Mouse (Mus musculus) left cerebral cortex, adult 9 months (tissue): ENCODE data around the gene Gm36864.

ENCODE experiments used
- DNase-seq, 2 experiments: peaks; one replicate each; pipeline ENCODE4 v3.0.0; 2022; ENCODE audit warnings: low spot score in 2 of 2

The Gm36864 gene

DNA sequence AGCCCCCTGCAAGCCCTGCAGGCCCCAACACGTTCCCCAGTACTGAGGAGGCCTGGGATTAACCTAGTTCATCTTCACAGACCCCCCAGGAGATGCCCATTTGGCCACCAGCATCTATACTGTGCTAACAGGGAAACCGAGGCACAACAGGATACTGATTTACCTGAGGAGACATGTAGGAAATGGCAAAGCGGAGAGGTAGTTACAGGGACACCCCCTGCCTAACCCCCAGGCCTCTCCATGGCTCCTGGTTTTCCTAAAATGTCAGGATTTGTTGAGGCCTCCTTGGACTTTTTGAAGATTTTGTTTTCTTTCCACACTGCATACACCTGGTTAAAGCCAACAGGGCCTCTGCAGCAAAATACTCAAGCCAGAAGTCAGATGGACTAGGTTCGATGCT lies 21.3 kb downstream of the Gm36864 start, which contains the start of gene Acp4:
TSS of gene Acp4 (minus strand) at position 101 of the 400 bp plus-strand sequence.
- DNase-seq, result no peak

DNA sequence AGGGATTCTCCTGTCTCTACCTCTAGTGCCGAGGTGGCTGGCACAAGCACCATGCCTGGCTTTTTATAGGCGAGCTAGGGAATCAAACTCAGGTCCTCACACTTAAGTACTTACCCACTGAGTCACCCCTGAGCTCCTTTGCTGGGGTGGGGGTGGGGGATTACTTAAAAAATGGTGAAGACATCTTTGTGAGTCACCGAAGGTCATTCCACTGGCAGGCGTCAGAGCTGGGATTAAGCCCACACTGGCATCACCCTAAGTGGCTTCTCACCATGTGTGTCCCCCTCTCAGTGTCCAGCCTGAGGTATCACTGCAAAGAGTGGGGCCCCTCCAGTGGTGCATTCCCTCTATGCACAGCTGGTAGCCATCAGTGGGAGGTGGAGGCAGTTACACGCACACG lies 24.4 kb downstream of the Gm36864 start:
- DNase-seq, result no peak

DNA sequence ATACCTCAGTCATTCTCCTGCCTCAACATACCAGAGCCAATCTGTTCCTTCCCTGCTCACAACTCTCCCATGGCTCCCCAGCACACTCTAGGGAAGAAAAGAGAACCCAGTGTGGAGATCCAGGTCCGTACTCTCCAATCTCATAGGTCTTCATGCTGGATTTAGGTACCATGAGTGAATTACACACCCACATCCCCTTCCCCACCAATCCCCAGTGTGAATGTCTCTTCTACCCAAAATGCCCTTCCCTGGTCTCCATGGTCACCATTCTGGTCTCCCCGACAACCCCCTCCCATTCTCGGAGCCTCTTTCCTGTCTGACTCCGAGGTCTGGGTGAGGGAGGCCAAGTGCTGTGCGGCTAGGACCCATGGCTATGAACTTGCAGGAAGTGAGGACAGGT lies 25.2 kb downstream of the Gm36864 start, which contains the start of gene Gm15517:
TSS of gene Gm15517 (plus strand) at position 301 of the 400 bp plus-strand sequence.
- DNase-seq, result no peak

DNA sequence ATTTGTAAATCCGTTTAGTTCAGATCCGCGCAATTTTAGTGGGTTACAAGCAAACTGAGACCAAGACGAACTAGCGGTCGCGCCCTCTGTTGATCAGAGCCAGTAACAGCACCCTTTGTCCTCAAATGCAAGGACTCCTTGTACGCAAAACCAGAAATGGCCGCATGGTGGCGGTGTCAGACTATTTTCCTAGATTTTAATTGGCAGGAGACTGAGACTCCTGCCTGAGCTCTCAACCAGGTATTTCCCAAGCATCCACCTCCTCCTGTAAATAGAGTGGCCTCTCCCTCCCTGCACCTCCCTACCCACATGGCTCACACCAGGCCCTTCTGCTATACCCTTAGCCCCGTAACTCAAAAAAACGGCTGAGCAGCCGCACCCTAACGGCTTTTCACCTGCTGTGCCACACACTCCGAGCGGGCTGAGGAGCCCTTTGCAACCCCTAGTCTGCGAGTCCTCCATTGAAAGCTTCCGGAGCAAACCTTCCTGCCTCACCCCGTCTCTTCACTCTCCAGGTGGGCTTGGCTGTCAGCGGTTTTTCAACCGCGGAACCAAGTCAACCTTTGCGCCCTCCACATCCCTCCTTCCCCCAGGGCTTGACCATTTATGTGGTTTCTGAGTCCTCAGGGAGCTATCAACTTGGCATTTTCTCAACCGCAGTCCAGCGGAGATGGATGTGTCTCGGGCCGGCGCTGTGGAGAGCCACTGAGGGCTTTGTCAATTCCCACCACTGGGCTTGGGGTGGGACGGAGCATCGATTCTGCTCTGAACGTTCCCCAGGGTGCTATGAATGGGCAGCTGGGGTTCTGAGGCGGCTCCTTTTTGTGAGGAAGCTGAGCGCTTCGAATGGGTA lies 27.0 kb downstream of the Gm36864 start:
- DNase-seq, result peak; percentile 74 to 98

DNA sequence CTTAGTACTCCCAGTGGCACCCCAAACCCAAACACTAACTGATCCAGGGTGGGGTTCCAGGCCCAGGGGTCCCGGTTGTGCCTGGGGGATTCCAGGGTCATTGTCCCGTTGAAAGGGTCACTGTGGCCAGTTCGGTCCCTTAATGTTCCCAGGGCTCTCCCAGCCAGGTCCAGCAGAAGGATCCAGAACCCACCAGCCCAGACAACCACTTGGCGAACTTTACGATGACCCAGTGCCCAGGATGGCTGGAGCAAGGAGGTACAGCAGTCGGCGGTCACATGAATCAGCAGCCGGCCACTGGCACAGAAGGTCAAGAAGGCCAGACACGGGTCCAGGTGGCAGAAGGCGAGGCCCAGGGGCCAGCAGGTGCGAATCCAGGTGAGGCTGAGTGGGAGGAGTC lies 32.1 kb downstream of the Gm36864 start:
- no peak for DNase-seq

DNA sequence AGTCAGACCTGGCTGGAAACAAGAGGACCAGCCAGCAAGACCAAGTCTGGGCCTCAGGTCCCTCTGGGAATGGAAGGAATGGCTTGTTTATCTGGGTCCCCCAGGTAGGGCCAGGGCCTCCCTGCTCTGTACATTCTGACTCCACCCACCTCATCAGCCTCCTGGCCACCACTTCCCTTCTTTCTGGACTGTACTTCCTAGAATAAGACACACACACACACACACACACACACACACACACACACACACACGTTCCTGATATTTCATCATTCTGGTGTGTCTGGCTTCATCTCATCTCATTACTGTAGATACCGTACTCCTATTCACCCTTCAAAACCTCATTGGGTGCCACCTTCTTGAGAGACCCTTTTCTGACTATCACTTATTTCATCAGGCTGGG lies 33.4 kb downstream of the Gm36864 start:
- DNase-seq, result no peak

DNA sequence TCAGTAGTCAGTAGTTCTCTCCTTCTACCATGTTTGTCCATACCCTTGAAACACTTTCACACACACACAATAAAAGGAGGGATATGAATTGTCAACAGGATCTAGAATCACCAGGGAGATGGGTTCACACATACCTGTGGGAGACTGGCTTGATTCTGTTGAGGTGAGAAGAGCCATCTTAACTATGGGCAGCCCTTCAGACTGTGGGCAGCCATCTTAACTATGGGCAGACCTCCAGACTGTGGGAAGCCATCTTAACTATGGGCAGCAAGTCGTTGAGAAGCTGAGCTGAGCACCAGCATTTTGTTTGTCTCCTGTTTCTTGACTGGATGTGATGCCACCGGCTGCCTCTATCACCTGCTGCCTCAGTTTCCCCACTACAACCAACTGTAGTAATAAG lies 35.3 kb downstream of the Gm36864 start:
- no peak for DNase-seq

DNA sequence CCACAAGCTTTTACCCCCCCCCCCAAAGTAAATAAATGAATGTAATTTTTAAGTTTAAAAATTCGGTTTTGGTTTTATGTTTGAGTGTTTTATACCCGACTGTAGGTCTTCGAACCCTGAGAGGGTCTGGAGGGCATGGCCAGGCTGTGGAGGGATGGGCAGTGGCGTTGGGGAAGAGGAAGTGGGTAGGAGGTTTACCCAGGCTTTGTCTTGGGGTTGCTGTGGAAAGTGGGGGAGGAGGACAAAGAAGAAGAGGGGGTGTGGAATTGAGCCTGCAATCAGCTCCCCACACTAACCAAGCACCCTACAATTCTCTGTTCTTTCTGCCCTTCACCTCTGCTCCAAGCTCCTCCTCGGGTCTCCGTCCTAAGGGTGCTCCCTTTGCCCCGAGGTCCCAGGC lies 36.6 kb downstream of the Gm36864 start:
- DNase-seq, result no peak

DNA sequence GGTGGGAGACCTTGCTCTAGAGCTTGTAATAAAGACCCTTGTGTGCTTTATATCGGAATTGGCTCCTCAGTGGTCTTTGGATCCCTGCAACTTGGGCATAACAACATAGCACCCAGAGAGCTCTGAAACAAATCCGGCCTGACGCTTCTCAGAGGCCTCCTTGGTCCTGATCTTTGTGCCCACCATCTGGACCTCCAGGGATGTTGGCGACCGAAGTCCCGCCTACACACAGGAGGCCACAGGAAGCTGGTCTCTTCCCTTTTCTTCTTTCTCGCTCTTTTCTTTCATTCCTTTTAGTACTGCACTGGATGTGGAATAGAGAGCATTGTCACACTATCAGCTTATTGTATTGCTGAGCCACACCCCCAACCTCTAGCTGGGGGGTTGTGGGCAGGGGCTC lies 37.5 kb downstream of the Gm36864 start:
- DNase-seq, result no peak

DNA sequence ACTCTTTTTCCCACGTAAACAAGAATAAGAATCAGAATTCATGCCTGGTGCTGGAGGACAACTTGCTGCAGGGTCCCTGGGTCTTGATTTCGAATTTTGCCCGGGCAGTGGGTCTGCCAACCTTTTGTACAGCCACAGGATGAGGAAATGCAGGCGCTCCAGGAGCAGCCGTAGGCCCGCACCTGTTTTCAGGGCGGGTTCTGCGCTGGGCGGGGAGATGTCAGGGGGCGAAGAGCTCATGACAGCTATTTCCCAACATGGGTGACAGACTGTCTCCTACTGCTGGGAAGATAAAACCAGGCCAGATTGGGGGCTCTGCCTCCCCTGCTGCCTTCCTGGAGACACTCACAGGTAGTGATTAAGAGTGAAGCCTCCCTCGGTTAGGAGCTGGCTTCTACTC lies 38.1 kb downstream of the Gm36864 start:
- no peak for DNase-seq

DNA sequence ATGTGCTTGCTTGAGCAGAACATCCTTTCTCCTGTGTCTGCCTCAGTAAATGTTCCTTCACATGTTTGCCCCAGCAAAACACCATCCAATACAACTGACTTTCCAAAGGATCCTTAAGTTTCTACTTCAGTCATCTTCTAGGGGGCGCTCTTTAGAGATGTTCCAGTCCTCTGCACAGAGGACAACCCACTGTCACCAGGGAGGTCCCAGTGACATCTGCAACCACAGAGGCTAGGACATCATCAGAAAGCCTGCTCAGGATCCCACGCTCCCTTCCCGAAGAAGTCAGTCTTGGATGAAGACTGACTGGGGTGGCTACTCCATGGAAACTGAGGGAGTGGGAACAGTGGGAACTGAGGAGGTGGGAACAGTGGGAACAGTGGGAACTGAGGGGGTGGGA lies 39.6 kb downstream of the Gm36864 start:
- no peak for DNase-seq

DNA sequence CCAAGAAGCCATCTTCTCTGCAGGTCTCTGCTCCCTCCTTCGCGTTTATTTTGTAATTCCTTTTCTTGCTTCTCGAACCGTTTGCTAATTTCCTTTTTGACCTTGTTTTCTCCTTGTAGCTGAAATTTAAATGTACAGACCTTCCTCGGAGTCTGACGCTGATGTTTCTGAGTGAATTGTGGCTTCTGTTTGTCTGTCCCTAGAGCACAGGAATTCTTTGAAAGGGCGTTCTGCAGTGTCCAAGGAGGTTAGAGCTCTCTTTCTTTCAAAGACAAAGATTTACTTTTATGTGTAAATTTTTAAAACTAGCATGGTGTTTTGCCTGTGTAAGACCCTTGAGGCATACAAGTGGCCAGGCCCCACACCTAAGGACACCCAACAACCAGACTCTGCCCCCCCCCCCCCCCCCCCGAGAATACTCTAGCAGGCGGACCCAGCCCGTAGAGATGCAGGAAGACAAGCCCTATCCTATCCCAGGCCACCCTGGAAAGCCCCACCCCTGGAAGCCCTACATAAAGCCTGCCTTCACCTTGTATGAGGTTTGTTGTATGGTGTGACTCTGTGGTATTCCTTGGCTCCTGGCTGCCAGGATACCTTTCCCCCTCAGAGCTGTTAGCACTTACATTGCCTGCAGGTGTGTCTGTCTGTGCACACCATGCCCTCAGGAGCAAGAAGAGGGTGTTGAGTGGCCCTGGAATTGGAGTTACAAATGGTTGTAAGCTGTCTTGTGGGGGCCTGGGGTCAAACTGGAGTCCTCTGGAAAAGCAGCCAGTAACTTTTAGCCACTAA lies 40.7 kb downstream of the Gm36864 start:
- no peak for DNase-seq

DNA sequence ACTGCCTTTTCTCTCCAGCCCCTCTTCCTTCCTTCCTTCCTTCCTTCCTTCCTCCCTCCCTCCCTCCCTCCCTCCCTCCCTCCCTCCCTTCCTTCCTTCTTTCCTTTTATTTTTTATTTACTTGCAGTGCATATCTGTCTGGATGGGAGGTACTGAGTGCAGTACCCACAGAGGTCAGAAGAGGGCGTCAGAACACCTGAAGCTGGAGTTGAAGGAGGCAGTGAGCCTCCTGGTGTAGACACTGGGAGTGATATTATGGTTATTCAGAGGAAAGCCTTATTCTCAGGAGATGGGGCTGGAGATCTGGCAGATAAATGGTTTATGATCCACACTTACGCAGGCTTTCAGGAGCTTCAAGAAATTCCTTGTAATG lies 41.3 kb downstream of the Gm36864 start:
- DNase-seq, result peak in 1 of 2 experiments; percentile 72

DNA sequence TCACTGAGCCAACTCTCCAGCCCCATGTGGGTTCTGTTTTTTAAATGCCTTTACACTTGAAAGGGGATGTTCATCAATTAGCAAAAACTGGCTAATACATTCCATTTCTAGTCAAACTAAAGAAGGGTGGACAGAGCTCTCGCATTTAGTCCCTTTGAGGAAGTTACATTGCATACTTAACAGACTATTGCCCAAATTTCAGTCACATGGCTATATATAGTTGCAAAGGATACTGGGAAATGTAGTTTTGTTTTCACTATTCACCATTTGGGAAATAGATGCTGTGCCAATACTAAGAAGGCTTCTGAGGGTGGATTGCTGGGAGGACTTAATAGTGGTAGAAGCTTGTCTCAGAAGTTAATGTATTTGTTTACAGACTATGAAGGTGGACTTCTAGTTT lies 45.0 kb downstream of the Gm36864 start:
- no peak for DNase-seq

DNA sequence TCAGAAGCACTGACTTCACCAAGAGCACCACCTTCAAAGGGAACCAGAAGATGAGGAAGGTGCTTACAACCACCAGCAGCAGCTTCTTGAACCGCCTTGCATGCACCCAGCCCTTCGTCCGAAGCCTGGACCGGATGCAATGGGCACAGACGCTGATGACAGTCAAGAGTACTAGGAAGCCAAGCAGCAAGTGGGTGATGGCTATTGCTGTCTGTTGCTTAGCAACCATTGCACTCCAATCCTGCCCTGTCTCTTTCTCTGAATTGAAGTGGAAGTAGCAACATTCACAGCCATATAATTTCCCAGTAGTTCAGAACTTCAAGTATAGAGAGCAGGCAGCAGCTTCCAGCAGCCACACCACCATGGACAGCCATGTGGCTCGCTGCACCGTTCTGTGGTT lies 45.6 kb downstream of the Gm36864 start:
- DNase-seq, result no peak

DNA sequence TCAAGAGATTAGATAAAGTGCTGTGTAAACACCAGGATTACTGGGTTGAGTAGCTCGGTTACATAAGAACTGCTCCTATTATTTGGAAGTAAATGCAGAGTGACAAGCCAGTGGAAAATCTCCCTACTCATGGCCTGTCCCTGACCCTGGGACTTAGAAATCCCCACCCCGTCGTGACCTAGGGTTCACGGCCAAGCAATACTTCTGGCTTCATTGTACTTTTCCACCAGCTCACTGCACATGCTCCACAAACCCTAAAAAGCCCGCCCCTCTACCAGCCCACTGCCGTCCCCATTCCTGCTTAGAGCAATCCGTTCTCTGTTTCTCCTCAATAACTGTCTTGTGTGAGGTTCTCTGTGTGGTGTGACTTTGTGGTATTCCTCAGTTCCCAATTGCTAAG lies 51.8 kb downstream of the Gm36864 start:
- no peak for DNase-seq

DNA sequence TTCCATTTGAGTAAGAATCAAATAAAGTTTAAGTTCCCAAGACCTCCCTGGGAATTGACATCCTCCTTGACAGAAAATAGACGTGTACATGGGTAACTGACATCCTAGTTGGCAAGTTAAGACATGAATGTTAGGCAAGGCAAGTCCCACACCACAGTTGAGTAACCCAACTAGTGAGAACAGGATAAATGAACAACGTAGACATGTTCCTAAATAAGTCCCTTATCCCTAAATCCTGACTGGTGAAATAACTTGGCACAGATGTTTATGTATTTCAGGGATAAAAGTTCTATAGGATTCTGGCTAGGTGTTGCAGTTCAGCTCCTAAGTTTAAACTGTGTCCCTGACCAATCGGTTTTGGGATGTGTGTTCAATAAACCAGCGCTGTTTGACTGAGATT lies 55.0 kb downstream of the Gm36864 start:
- DNase-seq, result no peak

DNA sequence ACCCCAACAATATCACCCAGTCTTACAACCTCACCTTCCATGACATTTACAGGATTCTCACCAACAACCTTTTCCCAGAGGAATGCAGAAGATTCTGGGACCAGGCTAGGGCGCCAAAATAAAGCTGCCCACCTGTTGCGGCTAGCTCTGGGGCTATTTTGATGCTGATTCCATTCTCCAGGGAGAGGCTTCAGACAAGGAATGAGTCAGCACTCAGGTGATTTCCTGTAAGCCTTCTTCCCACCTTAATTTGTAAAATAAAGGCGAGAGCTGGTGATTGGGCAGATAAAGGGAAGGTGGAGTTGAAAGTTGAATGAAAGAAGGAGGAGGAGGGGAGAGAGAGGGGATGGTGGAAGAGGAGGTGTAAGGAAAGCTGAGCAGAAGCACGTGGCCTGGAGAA lies 55.4 kb downstream of the Gm36864 start:
- no peak for DNase-seq
